Mouse (Mus musculus) MEL-GATA-1-ER (cell line): ENCODE results near the gene Rpl13.

Experiments used
- DNase-seq: peaks from one replicate; pipeline ENCODE4 v3.0.0-alpha.2; 2012; ENCODE audit warnings: low read depth; ENCODE audit errors: extremely low read depth

The Rpl13 gene

GRCm38 (mm10) chr8:123146390-123146789 is 44.2 kb downstream of the Rpl13 start:
- no peak for DNase-seq

GRCm38 (mm10) chr8:123150737-123151171 is 48.6 kb downstream of the Rpl13 start:
- no peak for DNase-seq
